Mouse (Mus musculus) heart, postnatal 0 days (tissue): Measurements from ENCODE around the gene Rbm47. TPM values are rescaled to one million over a fixed set of nuclear protein-coding genes. Genes with fewer than 3 reads are reported as not detected.

Experiments
- ATAC-seq: fragments of 200-750 bp; cut with Nextera tagmentation; 2 replicates; pipeline ENCODE4 v1.8.0; 2017; ENCODE audit warnings: low read depth, moderate number of reproducible peaks, moderate library complexity; ENCODE audit not compliant: insufficient read depth
- DNase-seq: peaks from one replicate; pipeline ENCODE4 v3.0.0-alpha.2; 2016; ENCODE audit warnings: low spot score
- H3K27ac ChIP-seq: fragments of 300-500 bp; sonication (generic); 2 replicates; pipeline ENCODE4 v1.5.1; 2014; ENCODE audit warnings: low read depth, mild to moderate bottlenecking
- H3K27me3 ChIP-seq: fragments of 300-500 bp; sonication (generic); 2 replicates; pipeline ENCODE4 v1.6.1; 2014; ENCODE audit warnings: low read length, mixed read lengths; ENCODE audit not compliant: control insufficient read depth, insufficient read depth
- H3K36me3 ChIP-seq: fragments of 300-500 bp; sonication (generic); replicated peaks from 2 replicates; pipeline ENCODE4 v1.6.1; 2014; ENCODE audit warnings: low read length, mixed read lengths; ENCODE audit not compliant: control insufficient read depth, insufficient read depth
- H3K4me1 ChIP-seq: fragments of 300-500 bp; sonication (generic); 2 replicates; pipeline ENCODE4 v1.6.1; 2014; ENCODE audit warnings: antibody characterized with exemption; ENCODE audit not compliant: control insufficient read depth, insufficient read depth
- H3K4me2 ChIP-seq: fragments of 300-500 bp; sonication (generic); 2 replicates; pipeline ENCODE4 v1.6.1; 2014; ENCODE audit warnings: low read depth, mild to moderate bottlenecking, low read length, moderate library complexity
- H3K4me3 ChIP-seq: fragments of 300-500 bp; sonication (generic); 2 replicates; pipeline ENCODE4 v1.5.1; 2014; ENCODE audit warnings: low read depth, low read length
- H3K9ac ChIP-seq: fragments of 300-500 bp; sonication (generic); replicated peaks from 2 replicates; pipeline ENCODE4 v1.6.1; 2014; ENCODE audit warnings: low read depth, low read length, mixed read lengths
- H3K9me3 ChIP-seq: fragments of 300-500 bp; sonication (generic); replicated peaks from 2 replicates; pipeline ENCODE4 v1.6.1; 2016; ENCODE audit warnings: low read length; ENCODE audit not compliant: control insufficient read depth
- CTCF ChIP-seq: IDR thresholded peaks from 2 replicates; pipeline ENCODE4 v1.5.1; 2016; ENCODE audit warnings: antibody characterized with exemption, control low read depth, low read depth
- EP300 ChIP-seq: IDR thresholded peaks from 2 replicates; pipeline ENCODE4 v1.6.1; 2016; ENCODE audit warnings: antibody characterized with exemption, low read depth
- WGBS: fragments of 180-500 bp; shearing (Covaris S2); extraction: QIAGEN DNeasy Blood & Tissue Kit; methylation state at CpG from one replicate; pipeline ENCODE4 v1.1.7; 2014; 5-methylcytosine and 5-hydroxymethylcytosine counted together
- polyA plus RNA-seq: library from polyadenylated mRNA; unstranded; fragments of >200 nt; fragmentation: Nextera tagmentation; extraction: Ambion mirVana; gene quantifications from 2 replicates; pipeline ENCODE4 v1.2.1, GENCODE M21; 2015
- total RNA-seq: library from RNA; depleted of rRNA; stranded (reverse); fragments of >200 nt; gene quantifications from 2 replicates; pipeline ENCODE4 v1.2.3, GENCODE M21; 2014; ENCODE audit warnings: low replicate concordance

Gene Rbm47
- total and polyA plus RNA-seq, 2 experiments from 2014 or later = 1.1 to 11.2 TPM

- Histone ChIP-seq H3K27me3 (no peaks in the 10 kb centered on the region), H3K4me2 (no peak overlapping the region), H3K9ac (no peak overlapping the region), H3K4me1 (no peaks in the 10 kb centered on the region), H3K4me3 (no peak overlapping the region), H3K9me3 (no peaks in the 10 kb centered on the region), H3K27ac (no peak overlapping the region), H3K36me3 (no peaks in the 10 kb centered on the region)
- DNase-seq = no peak
- TF ChIP-seq EP300 = no peak
- TF ChIP-seq CTCF = no peak
- WGBS = 41% methylated on average over 3 of the region's 3 CpGs
- no peak for ATAC-seq
Measured at GRCm38 (mm10) chr5:66062930-66063220, 110.0 kb downstream of the Rbm47 start.

GRCm38 (mm10) chr5:66062046-66062929 is 110.6 kb downstream of the Rbm47 start:
- Histone ChIP-seq H3K9ac (no peak overlapping the region), H3K9me3 (no peaks in the 10 kb centered on the region), H3K36me3 (no peaks in the 10 kb centered on the region), H3K27me3 (no peaks in the 10 kb centered on the region), H3K4me1 (no peaks in the 10 kb centered on the region), H3K4me3 (no peak overlapping the region), H3K4me2 (no peak overlapping the region), H3K27ac (no peak overlapping the region)
- TF ChIP-seq EP300 (no peak), CTCF (no peak)
- 78% methylated on average over 19 of the region's 19 CpGs for WGBS
- no peak for DNase-seq
- ATAC-seq = no peak

GRCm38 (mm10) chr5:66061667-66062045 is 111.3 kb downstream of the Rbm47 start:
- TF ChIP-seq CTCF (no peak), EP300 (no peak)
- Histone ChIP-seq H3K4me3 (no peak overlapping the region), H3K4me2 (no peak overlapping the region), H3K4me1 (no peaks in the 10 kb centered on the region), H3K9me3 (no peaks in the 10 kb centered on the region), H3K9ac (no peak overlapping the region), H3K27me3 (no peaks in the 10 kb centered on the region), H3K27ac (no peak overlapping the region), H3K36me3 (no peaks in the 10 kb centered on the region)
- DNase-seq = no peak
- WGBS = 86% methylated on average over 4 of the region's 4 CpGs
- no peak for ATAC-seq

GRCm38 (mm10) chr5:66058844-66059243 is 114.1 kb downstream of the Rbm47 start:
- DNase-seq (no peak), ATAC-seq (no peak)
- Histone ChIP-seq H3K4me3 (no peak overlapping the region), H3K27me3 (no peaks in the 10 kb centered on the region), H3K27ac (no peak overlapping the region), H3K9ac (no peak overlapping the region), H3K4me1 (no peaks in the 10 kb centered on the region), H3K9me3 (no peaks in the 10 kb centered on the region), H3K36me3 (no peaks in the 10 kb centered on the region), H3K4me2 (no peak overlapping the region)
- 75% methylated on average over 5 of the region's 5 CpGs for WGBS
- no peak for TF ChIP-seq EP300
- TF ChIP-seq CTCF = no peak

- Histone ChIP-seq H3K9ac (no peak overlapping the region), H3K4me1 (no peaks in the 10 kb centered on the region), H3K4me3 (no peak overlapping the region), H3K27me3 (no peaks in the 10 kb centered on the region), H3K9me3 (no peaks in the 10 kb centered on the region), H3K36me3 (no peaks in the 10 kb centered on the region), H3K4me2 (no peak overlapping the region), H3K27ac (no peak overlapping the region)
- DNase-seq (no peak), ATAC-seq (no peak)
- no peak for TF ChIP-seq CTCF
- 74% methylated on average over 4 of the region's 4 CpGs for WGBS
Measured at GRCm38 (mm10) chr5:66056680-66057079, 116.2 kb downstream of the Rbm47 start.

- H3K27ac ChIP-seq = no peak overlapping the region
- no peak for ATAC-seq
- H3K4me2 ChIP-seq = no peak overlapping the region
- H3K9ac ChIP-seq = no peak overlapping the region
- no peaks in the 10 kb centered on the region for H3K9me3 ChIP-seq
- H3K27me3 ChIP-seq = no peaks in the 10 kb centered on the region
- no peaks in the 10 kb centered on the region for H3K36me3 ChIP-seq
- 64% methylated on average over 9 of the region's 9 CpGs for WGBS
- no peak for TF ChIP-seq CTCF
- no peak for TF ChIP-seq EP300
- no peaks in the 10 kb centered on the region for H3K4me1 ChIP-seq
- H3K4me3 ChIP-seq = no peak overlapping the region
- no peak for DNase-seq
Measured at GRCm38 (mm10) chr5:66054394-66054793, 118.5 kb downstream of the Rbm47 start.
